Mouse (Mus musculus) thymus, postnatal 4 days (tissue): ENCODE measurements around the gene Rnf26.

ENCODE experiments used
- DNase-seq: peaks from one replicate; pipeline ENCODE4 v3.0.0; 2021

Rnf26 gene

DNA sequence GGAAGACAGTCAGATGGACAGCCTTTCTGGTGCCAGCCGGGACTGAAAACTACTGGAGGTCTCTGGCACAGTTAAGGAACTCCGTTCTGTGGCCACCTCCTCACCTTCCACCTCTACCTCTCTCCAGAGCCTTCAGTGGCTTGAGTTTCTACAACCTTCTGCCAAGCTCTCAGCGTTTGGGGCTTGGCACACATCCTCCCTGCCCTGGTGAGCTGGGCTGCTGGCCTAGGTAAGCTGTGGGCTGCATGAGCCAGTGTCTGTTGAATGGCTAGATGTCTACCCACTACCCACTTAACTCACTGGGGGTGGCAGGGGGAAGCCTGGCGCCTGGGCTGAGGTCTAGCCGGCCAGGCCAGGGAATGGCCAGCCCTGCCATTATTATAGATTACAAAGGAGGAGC is 40.2 kb downstream of the Rnf26 start:
- DNase-seq: no peak

DNA sequence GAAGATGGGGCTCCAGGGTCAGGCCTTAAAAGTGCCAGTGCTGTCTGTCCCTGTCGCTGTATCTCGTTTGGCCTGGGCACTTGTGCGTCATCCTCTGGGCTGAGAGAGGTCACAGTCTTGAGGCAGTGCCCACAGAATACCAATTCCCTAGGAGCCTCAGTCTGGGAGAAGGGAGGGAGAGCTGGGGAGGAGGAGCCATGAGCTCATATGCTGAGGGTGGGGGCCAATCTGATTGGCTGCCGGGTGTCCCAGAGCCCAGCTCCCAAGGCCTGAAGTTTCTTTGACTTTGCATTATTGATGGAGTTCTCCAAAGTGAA is 40.8 kb downstream of the Rnf26 start:
- no peak for DNase-seq

DNA sequence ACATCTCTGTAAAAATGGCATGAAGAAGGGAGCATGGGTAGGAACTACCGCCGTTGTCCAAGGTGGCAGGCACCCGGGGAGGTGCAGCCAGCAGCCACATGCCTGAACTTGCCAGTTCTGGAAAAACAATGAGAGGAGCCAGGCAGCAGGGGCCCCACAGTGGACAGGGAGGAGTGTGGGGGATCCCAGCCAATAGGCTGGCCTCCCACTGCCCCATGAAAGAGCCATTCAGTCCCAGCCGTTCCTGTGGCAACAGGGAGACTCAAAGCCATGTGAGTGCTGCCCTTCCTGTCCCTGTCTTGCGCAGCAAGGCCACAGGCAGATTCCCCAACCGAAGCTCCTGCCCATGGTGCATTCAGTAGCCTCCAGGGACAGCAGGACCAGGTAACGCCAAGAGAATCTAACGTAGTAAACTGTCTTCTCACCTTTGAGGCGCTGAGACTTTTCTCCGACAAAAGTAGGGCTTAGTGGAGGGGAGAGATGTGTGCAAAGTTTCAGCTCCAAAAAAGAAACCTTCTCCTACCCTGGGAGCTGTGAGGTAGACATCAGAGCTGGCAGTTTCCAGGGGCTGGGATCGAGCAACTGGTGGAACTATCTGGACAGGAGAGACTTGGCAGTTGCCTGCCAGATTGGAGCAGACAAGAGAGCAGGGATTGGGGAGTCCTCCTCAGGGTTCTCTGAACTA is 41.3 kb downstream of the Rnf26 start:
- no peak for DNase-seq

DNA sequence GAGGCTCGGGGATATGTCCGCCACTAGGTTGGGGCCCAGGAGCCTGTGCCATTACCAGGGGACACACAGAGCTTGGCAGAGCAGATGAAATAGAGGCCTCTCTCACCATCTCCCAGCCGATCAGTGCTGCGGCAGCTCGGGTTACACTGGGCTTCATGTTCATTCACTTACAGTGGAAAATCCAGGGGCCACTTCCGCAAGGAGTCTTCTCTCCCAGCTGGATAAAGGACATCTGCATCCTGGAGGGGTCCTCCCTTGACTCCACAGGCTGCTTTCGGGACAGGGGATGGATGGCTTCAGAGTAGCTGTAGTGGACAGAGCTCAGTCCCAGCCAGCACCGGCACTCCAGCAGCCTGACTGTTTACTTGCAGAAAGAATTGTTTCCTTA is 42.5 kb downstream of the Rnf26 start:
- DNase-seq: no peak

DNA sequence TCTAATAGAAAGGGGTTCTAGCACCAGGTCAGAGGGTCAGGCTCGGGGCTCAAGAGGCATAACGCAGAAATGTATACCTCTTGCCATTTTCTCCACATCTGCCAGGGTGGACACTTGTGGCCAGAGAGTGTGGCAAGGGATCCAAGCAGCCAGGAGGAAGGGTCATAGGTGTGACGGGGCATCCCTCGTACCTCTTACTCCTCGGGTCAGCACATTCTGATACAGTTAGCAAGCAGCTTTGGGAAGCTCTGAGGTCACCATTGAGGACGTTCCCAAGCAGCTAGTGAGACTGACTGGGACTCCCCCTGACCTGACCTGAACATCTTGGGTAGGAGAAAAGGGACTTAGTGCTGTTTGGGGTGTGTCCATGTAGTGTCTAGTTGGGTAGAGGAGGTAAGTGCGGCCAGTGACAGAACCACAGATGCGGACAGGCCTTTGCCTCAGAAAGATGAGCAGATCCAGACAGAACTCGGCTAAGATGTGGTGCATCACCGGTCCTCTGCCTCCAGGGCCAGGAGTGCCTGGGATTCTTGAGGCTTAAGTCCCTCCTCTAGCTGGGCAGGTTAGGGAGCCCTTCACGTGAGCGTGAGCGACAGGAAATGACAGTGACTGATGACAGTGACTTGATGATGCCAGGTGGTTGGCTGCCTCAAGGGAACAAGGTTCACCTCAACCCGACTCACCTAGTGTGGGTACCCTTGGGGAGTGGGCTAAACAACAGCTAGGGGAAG is 43.0 kb downstream of the Rnf26 start:
- DNase-seq: no peak

DNA sequence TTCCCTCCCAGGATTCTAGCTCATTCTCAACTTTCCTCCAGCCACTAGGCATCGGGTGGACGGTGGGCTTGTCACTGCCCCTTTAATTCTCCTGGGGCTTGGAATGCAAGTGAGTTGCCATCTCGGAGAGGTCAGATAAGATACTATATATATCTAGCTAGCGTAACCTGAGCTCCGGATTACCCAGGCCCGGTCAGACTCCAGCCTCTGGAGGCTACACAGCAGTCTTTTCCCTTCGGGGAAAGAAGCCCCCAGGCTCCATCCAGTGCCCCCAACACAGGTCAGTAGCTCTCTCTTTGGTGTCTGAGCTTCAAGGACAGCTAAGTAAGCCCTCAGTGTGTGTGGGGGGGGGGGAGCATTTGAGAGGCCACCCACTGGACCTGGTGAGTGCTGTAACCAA is 44.1 kb downstream of the Rnf26 start:
- DNase-seq: no peak

DNA sequence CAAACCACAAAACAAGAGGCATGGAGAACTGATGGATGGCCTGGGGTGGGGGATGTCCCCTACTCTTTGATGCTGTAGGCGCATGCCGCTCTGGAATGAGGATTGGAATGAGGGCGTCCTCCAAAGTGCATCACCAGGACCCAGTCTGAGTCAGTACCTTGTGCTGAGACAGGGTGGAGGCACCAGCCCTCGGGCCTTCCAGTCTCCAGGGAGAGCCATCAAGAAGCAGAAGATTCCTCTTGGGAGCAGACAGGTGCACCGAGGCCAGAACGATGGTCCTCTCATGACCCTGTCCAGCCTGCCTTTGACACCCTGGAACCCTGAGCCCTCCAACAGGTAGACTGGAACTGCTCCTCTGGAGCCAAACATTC is 45.4 kb downstream of the Rnf26 start:
- no peak for DNase-seq

DNA sequence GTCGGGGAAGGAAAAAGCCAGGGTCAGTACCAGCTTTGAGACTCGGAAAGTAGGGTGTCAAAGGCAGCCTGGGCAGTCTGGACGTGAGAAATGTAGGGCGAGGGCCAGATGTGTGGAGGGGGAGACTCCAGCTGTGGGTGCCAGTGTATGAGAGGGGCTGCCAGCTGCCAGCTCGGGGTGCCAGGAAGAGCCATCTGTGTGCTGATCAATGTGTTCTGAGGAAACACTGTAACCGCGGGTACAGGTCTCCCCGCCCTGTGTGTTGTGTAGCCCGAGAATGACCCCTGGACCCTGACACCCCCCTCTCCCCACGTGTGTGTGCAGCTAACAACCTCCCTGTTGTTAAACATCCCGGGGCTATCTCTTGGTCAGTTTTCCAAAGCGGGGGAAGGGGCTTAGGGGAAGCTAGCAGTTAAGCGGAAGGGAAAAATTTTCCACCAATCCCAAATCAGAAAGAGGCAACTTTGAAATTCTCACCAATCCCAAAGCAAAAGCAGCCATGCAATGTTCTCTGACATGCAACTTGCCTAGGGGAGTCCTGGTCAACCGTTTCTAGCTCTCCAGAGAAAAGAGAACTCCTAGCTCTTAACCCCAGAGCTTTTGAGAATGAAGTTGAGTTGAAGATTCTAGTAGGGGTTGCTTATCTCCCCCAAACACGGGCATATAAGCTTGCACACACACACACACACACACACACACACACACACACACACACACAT is 45.9 kb downstream of the Rnf26 start:
- DNase-seq: peak; percentile 75

DNA sequence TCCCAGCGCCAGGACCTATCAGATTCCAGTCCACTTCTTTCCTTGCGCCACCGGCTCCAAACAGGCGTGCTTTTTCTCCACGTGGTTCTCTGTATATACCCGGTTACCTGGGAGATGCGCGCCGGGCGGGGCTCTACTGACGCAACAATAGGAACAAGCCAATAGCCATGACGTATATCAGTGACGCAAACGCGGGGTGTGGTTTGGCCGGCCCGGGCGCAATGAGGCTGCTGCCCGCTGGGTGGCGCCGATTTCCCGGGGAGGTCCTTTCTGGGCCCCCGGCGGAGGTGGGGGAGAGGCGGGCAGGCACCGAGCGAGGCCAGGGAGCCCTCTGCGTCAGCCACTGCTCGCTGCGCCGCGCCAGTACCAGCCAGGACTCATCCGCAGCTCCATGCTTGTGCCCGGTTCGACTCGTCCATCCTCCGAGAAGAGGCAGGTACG is 46.5 kb downstream of the Rnf26 start, which contains the start of gene Usp2:
Usp2 (plus strand) TSS at position 237 of the 441 bp plus-strand sequence.
- peak; percentile 100 for DNase-seq

DNA sequence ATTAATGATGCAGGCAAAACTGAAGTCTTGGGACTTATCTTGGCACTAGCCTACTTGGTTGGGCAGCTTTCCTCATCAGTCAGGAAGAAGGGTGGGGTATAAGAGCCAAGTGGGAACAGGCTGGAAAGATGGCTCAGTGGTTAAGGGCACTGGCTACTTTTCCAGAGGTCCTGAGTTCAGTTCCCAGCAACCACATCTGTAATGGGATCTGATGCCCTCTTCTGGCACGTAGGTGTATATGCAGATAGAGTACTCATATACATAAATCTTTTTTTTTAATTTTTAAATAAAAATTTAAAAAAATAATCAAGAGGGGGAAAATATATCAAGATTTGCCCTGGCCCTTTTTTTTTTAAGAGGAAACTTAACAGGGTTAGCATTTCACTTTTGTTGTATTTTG is 48.1 kb downstream of the Rnf26 start:
- DNase-seq: no peak

DNA sequence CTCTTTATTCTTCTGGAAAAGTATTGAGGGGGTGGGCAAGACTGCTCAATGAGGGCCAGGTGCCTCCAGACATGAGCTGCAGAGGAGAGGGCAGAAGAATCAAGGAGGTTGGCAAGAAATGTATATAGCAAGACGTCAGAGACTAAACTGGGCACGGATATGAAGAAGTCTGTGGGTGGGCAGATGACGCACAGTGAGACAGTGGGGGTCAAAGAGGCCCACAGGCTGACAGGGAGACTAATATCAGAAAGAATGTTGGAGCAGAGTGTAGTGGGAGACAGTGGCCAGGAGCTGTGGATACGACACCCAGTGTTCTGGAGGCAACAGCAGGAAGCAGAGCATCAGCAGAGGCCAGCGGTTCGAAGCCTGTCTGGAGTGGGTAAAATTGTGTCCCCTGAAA is 54.7 kb downstream of the Rnf26 start:
- DNase-seq: no peak

DNA sequence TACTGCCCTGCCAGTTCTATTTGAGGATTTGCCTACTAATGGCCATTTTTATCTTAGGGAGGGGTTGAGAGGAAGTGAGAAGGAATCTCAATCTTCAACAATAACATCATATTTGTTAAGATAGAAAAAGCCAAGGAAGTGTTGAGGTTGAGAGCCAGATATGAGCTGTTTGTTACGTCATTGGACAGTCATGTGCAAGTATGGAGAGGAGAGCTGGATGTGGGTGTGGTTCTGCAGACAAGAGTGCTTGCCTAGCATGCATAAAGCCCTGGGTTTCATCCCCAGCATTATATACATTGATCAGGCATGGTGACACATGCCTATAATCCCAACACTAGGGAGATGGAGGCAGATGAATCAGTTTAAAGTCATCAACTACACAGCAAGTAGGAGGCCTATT is 59.4 kb downstream of the Rnf26 start:
- DNase-seq: no peak

DNA sequence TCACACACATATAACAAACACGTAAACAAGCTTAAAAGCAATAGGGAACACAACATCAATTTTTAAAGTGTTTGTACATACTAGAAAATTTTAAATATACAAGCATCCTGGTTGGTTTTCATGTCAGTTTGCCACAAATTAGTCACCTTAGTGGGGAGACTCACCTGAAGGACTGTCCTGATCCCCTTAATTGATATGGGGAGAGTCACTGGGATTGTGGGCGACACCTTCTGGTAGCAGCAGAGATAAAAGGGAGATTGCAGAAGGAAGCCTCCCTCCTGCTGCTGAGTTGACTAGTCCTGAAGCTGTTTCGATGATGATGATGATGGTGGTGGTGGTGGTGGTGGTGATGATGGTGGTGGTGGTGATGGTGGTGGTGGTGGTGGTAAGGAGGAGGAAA is 60.5 kb downstream of the Rnf26 start:
- DNase-seq: peak; percentile 56

DNA sequence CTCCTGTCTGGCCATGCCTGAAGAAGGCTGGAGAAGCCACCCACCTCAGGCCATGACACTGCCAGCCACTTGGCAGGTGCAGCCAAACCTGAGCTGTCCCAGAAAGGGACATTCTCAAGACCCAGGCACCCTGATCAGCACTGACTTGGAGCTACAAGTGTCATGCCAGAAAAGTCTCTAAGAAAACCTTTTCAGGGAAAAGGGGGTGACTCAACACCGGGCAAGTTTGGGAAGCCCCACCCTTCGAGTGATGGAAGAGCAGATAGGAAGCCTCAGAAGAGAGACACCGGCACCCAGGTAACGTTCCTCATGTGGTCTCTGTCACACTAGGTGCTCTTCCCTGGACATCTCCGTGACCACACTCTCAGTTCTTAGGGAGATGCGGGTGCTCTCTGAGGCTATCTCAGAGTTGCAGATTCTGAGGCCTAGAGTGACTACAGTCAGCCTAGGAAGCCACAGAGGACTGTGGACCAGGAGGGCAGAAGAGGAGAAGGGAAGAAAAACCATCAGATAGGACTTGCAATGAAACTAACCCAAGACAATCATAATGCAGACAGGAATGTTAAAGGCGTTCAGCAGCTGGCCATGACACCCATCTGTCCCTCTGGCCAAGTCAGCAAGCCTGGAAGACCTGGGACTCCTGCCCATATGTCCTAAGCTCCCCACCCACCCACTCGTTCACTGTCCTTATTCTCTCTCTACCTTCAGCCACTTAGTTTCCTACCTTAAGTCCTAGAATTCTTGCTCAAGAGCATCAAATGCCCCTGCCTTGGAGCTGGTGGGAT is 63.7 kb downstream of the Rnf26 start:
- DNase-seq: no peak

DNA sequence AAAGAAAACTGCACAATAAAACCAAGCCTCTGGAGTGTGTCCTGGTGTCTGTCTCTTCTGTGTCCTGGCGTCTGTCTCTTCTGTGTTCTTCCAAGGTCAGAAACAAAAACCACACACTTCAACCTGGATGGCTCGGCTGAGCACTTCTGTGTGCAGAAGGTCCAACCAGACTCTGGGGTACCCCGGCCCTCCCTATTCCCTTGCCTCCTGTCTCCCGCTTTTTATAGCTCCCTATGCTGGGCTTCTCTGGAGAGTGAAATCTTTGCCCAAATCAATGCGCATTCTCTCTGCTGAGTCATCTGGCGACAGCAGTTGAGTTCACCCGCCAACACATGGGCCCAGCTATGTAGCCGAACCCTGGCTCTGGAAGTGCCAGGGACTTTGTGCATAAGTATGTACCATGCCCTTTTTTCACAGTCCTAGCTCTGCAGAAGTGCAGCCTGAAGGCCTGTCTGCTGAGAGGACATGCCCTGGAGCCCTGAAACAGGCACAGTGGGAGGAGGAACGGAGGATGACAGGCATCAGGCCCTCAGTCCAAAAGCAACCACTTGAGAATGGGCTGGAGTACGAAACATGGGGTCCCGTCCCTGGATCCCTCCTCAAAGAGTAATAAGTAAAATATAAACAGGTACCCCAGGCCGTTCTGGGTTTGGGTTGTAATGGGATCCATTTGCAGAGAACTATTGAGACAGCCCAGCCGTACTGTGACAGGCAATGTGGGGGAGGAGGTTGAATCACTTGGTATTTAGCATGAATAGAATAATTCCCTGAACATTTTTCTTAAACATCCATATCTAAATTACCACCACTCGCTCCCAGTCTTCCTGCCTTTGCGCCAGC is 64.6 kb downstream of the Rnf26 start:
- DNase-seq: no peak

DNA sequence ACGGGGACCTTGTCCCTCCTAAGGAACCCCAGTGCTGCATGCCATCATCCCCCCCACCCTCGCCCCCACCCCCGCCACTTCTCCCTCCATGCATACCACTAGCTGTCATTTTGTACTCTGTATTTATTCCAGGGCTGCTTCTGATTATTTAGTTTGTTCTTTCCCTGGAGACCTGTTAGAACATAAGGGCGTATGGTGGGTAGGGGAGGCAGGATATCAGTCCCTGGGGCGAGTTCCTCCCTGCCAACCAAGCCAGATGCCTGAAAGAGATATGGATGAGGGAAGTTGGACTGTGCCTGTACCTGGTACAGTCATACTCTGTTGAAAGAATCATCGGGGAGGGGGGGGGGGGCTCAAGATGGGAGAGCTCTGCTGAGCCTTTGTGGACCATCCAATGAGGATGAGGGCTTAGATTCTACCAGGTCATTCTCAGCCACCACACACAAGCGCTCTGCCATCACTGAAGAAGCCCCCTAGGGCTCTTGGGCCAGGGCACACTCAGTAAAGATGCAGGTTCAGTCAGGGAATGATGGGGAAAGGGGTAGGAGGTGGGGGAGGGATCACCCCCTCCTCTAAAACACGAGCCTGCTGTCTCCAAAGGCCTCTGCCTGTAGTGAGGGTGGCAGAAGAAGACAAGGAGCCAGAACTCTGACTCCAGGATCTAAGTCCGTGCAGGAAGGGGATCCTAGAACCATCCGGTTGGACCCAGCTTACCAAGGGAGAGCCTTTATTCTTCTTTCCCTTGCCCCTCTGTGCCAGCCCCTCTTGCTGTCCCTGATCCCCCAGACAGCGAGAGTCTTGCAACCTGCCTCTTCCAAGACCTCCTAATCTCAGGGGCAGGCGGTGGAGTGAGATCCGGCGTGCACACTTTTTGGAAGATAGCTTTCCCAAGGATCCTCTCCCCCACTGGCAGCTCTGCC is 65.5 kb downstream of the Rnf26 start:
- no peak for DNase-seq

DNA sequence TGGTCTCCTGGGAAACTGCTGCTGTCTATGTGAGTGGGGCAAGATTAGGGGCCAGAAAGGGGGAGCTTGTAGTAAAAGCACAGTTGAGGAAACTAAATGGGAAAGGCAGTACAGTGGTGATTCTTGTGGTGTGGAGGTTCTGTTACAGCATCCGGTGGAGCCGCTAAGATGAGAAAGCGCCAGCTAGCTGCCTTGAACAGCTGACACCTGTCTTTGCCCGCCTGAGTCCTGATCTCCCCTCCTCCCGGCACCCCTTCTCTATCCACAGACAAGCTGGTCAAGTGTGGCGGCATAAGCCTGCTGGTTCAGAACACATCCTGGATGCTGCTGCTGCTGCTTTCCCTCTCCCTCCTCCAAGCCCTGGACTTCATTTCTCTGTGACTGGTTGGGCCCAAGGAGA is 66.2 kb downstream of the Rnf26 start:
- peak; percentile 77 for DNase-seq

DNA sequence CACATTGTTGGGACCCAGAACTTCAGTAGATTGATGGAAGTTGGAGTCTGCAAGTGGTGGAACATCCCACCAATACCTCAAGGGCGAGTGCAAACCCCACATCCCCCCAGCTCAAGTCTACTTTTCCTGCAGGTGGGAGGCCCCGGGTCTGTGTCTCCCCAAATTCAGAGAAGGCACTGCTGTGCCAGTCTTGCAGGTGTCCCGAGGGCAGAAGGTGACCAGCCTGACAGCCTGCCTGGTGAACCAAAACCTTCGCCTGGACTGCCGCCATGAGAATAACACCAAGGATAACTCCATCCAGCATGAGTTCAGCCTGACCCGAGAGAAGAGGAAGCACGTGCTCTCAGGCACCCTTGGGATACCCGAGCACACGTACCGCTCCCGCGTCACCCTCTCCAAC is 66.9 kb downstream of the Rnf26 start:
- peak; percentile 67 for DNase-seq

DNA sequence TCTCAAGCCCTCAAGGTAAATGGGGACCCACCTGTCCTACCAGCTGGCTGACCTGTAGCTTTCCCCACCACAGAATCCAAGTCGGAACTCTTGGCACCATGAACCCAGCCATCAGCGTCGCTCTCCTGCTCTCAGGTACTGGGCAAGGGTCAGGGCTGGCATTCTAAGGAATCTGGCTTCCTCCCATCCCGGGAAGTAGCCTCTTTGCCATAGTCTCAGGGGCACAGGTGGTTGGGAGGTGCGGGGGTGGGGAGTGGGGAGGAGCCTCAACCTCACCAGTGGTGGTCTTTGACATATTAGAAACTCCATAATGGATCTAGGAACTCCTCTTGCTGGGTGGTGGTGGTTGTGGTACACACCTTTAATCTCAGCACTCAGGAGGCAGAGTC is 67.4 kb downstream of the Rnf26 start:
- DNase-seq: peak; percentile 52
